Mouse (Mus musculus) testis, adult 2 months (tissue): ENCODE data around the gene Robo4.

ENCODE experiments used
- CTCF ChIP-seq: fragments of 200-500 bp; IDR thresholded peaks from 2 replicates; pipeline ENCODE4 v1.5.1; 2012; ENCODE audit warnings: low read depth, mild to moderate bottlenecking, inconsistent platforms, low read length, moderate library complexity; ENCODE audit not compliant: control insufficient read depth, insufficient read depth, insufficient replicate concordance
- POLR2A ChIP-seq: fragments of 200-500 bp; IDR thresholded peaks from 2 replicates; pipeline ENCODE4 v1.6.1; 2012; ENCODE audit warnings: low read depth, mild to moderate bottlenecking, inconsistent platforms, low read length, moderate library complexity; ENCODE audit not compliant: control insufficient read depth

DNA sequence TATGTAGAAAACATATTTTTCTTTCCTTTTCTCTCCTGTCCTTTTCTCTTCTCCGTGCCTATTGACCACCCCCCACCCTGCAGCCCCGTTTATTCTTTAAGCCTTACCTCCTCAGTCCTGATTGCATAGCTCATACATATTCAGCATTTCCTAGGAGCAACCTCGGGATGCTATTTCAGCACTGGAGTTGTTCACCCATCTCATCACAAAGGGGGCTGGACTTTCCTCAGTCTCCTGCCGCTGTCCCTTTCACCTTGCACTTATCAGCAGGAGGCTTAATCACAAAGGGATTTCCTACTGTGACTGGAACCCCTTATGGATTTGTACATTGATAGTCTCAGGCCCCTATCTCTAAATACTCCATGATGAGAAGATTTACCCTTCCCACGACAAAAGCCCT lies 50.7 kb downstream of the Robo4 start:
- TF ChIP-seq CTCF (no peak), POLR2A (no peak)
